Mouse (Mus musculus): ENCODE measurements around the gene Hdac1. TPM values are rescaled to one million over a fixed set of nuclear protein-coding genes. Genes with fewer than 3 reads are reported as not detected.
"Not testable (repeated sequence)": the region's sequence is repeated elsewhere in the genome, so short reads cannot be mapped to it uniquely, and the experiment has no call there.

Hdac1 gene
- polyA plus RNA-seq, 1 experiment from 2014 or later: 234 TPM

DNA sequence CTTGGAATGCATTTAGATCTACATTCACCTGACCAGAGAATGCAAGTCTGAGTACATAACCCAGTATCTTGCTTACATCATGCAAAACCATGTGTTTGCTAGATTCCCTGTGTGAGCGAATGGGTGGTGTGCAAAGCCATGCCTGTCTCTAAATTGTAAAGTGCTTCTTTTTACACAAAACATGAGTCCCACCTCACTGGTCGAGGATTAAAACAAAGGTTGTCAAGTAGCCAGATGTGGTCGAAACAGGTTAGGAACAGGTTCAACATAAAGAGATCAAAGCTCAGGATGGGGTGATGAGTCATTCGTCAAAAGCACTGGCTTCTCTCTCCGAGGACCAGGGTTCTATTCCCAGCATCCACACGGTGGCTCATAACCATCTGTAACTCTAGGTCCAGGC lies 22.6 kb upstream of the Hdac1 start:
- WGBS: 81% methylated on average over 6 of the region's 6 CpGs
- no peak overlapping the region for H3K4me2 ChIP-seq
- no peaks in the 10 kb centered on the region for H3K36me3 ChIP-seq (ENCODE audit: control insufficient read depth, insufficient read depth, low read length)
- no peak overlapping the region for H3K27ac ChIP-seq (ENCODE audit: low read depth, low read length)
- H3K4me1 ChIP-seq (ENCODE audit: control insufficient read depth, insufficient read depth, low read length): no peaks in the 10 kb centered on the region
- no peaks in the 10 kb centered on the region for H3K9me3 ChIP-seq (ENCODE audit: control insufficient read depth, low read length)
- H3K4me3 ChIP-seq (ENCODE audit: low read depth, low read length): no peak overlapping the region
- no peak for DNase-seq (ENCODE audit: low spot score, missing footprints)
- no peak for ATAC-seq (ENCODE audit: low FRiP score)
- no peak overlapping the region for H3K9ac ChIP-seq (ENCODE audit: low read length)
- H3K27me3 ChIP-seq (ENCODE audit: control insufficient read depth, insufficient read depth, low read length): no peaks in the 10 kb centered on the region

DNA sequence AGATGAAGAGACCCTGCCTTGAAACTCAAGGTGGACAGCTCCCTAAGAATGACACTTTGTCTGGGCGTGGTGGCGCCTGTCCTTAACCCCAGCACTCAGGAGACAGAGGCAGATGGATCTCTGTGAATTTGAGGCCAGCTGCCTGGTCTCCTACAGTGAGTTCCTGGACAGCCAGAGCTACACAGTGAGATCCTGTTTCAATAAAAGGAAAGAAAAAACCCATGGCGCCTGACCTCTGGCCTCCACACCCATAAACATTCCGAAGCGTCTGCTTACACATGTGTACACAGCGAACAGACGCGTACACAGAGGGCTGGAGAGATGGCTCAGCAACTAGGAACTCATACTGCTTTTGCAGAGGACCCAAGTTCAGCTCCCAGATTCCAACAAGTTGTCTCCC lies 21.2 kb upstream of the Hdac1 start:
- WGBS: 76% methylated on average over 8 of the region's 8 CpGs
- H3K27ac ChIP-seq (ENCODE audit: low read depth, low read length): no peak overlapping the region
- no peak overlapping the region for H3K4me2 ChIP-seq
- no peak overlapping the region for H3K4me3 ChIP-seq (ENCODE audit: low read depth, low read length)
- H3K9me3 ChIP-seq (ENCODE audit: control insufficient read depth, low read length): no peaks in the 10 kb centered on the region
- no peaks in the 10 kb centered on the region for H3K27me3 ChIP-seq (ENCODE audit: control insufficient read depth, insufficient read depth, low read length)
- H3K9ac ChIP-seq (ENCODE audit: low read length): no peak overlapping the region
- no peaks in the 10 kb centered on the region for H3K4me1 ChIP-seq (ENCODE audit: control insufficient read depth, insufficient read depth, low read length)
- no peak for ATAC-seq (ENCODE audit: low FRiP score)
- no peak for DNase-seq (ENCODE audit: low spot score, missing footprints)
- no peaks in the 10 kb centered on the region for H3K36me3 ChIP-seq (ENCODE audit: control insufficient read depth, insufficient read depth, low read length)

DNA sequence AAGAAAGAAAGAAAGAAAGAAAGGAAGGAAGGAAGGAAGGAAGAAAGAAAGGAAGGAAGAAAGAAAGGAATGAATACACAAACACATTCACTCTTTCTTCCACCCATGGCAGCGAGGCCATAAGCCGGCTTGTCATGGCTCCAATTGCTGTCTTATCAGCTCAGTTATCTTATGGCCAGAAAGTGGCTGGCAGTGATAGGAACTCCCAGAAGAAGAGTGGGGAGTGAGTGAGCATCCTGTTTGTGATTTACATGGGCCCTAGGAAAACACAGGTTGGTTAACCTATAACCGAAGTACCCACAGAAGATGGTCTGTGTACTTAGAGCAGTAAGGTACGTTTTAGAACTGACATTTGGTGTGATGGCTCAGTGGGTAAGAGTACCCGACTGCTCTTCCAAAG lies 18.7 kb upstream of the Hdac1 start:
- H3K27ac ChIP-seq (ENCODE audit: low read depth, low read length): no peak overlapping the region
- H3K4me2 ChIP-seq: no peak overlapping the region
- no peak for ATAC-seq (ENCODE audit: low FRiP score)
- H3K9me3 ChIP-seq (ENCODE audit: control insufficient read depth, low read length): no peaks in the 10 kb centered on the region
- 94% methylated on average over 5 of the region's 5 CpGs for WGBS
- H3K36me3 ChIP-seq (ENCODE audit: control insufficient read depth, insufficient read depth, low read length): no peaks in the 10 kb centered on the region
- H3K27me3 ChIP-seq (ENCODE audit: control insufficient read depth, insufficient read depth, low read length): no peaks in the 10 kb centered on the region; the same call in 1 of the 2 replicates
- no peak overlapping the region for H3K9ac ChIP-seq (ENCODE audit: low read length)
- H3K4me3 ChIP-seq (ENCODE audit: low read depth, low read length): no peak overlapping the region
- peaks cover 3% of the 10 kb centered on the region; the same call in 1 of the 2 replicates for H3K4me1 ChIP-seq (ENCODE audit: control insufficient read depth, insufficient read depth, low read length)
- no peak for DNase-seq (ENCODE audit: low spot score, missing footprints)

DNA sequence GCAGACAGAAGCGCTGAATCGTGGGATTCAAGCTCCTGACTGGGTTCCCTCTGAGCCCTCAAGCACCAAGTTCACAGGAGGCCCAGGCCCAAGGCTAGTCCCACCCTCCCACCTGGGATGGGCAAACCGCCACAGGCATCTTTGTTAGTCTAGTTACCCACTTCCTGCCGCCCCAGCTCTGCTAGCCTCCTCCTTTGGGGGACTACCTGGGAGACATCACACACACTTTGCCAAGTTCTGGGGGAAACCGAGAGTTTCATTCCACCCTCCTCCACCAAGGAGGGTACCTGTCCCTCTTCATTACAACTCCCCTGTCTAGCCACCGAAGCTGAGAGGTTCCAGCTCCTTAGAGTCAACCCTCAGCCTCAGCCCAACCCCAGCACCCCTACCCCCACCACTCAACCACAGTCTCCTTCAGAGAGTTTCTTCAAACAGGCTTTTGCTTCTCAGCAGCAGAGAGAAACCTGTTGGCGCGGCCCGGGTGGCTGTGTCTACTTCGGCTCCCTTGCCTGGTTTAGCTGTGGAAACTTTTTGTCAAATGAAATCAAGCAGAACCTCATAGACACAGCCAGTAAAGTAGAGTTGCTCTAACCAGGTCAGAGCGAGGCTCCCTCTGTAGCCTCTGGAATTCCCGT lies 15.9 kb upstream of the Hdac1 start:
- H3K9me3 ChIP-seq (ENCODE audit: control insufficient read depth, low read length): no peaks in the 10 kb centered on the region
- ATAC-seq (ENCODE audit: low FRiP score): no peak

DNA sequence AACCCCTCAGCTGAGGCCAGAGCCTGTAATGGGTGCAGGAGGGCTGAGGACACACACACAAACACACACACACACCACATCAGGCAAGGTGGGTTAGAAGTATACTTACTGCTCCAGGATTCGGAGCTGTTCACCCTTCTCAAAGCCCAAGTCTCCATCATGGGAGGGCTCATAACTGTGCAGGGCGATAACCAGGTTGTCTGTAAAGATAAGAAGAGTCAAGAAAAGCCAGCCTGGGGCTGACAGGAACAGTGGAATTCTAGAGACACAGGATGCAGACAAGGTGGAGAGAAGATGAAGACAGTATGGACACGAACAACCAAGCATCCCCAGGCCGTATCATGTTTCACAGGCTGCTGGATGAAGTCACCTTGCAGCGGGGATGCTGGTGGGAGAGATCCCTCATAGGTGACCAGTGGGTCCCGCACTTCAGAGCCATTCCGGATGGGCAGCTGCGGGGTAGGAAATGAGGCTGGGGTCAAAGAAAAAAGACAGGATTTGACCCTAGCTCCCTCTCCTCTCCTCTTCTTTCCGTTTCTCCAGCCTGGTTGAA lies 14.8 kb upstream of the Hdac1 start:
- H3K27ac ChIP-seq (ENCODE audit: low read depth, low read length): no peak overlapping the region
- no peaks in the 10 kb centered on the region for H3K9me3 ChIP-seq (ENCODE audit: control insufficient read depth, low read length)
- H3K4me2 ChIP-seq: peak overlapping the region; percentile 85; the same call in 1 of the 2 replicates
- H3K27me3 ChIP-seq (ENCODE audit: control insufficient read depth, insufficient read depth, low read length): peaks cover 2% of the 10 kb centered on the region
- DNase-seq (ENCODE audit: low spot score, missing footprints) (no peak), ATAC-seq (ENCODE audit: low FRiP score) (no peak)
- no peak overlapping the region for H3K4me3 ChIP-seq (ENCODE audit: low read depth, low read length)
- H3K4me1 ChIP-seq (ENCODE audit: control insufficient read depth, insufficient read depth, low read length): peaks cover 10% of the 10 kb centered on the region
- no peak overlapping the region; the same call in 1 of the 2 replicates for H3K9ac ChIP-seq (ENCODE audit: low read length)
- no peaks in the 10 kb centered on the region for H3K36me3 ChIP-seq (ENCODE audit: control insufficient read depth, insufficient read depth, low read length)
- 84% methylated on average over 9 of the region's 9 CpGs for WGBS

More for the DNA sequence above, 15.9 kb upstream of the Hdac1 start:
- peaks cover 10% of the 10 kb centered on the region for H3K4me1 ChIP-seq (ENCODE audit: control insufficient read depth, insufficient read depth, low read length)
- no peak overlapping the region for H3K27ac ChIP-seq (ENCODE audit: low read depth, low read length)
- H3K27me3 ChIP-seq (ENCODE audit: control insufficient read depth, insufficient read depth, low read length): peaks cover 2% of the 10 kb centered on the region
- no peaks in the 10 kb centered on the region for H3K36me3 ChIP-seq (ENCODE audit: control insufficient read depth, insufficient read depth, low read length)
- 84% methylated on average over 12 of the region's 12 CpGs for WGBS
- H3K9ac ChIP-seq (ENCODE audit: low read length): no peak overlapping the region
- H3K4me2 ChIP-seq: no peak overlapping the region
- no peak for DNase-seq (ENCODE audit: low spot score, missing footprints)
- H3K4me3 ChIP-seq (ENCODE audit: low read depth, low read length): no peak overlapping the region

DNA sequence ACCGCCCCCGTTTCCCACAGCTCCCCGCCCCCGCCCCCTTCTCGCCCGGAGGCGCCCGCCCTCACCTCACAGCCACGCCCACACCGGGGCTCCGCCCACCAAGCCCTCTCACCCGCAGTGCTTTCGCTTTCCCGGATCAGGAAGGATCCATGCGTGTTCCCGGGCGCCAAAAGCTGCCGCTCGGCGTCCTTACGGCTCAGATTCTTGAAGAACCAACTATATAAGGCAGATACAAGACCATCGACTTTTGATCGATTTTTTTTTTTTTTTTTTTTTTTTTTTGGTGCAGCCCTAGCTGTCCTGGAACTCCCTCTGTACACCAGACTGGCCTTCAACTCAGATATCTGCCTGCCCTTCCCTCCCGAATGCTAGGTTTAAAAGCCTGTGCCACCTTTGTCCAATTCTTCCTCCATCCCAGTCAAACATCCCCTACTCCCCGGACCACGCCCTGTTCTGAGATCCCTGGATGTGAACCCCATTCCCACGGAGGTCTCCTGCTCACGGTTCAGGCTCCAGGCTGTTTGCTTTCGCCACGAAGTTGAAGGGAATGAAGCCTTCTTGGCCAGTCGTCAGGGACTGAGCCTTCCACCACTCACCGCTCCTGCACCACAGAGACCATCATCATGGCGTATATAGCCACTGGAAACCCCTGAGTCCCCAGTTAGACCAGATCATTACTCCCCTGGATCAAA lies 14.2 kb upstream of the Hdac1 start:
- Histone ChIP-seq H3K4me2 (peak overlapping the region; percentile 85), H3K9me3 (ENCODE audit: control insufficient read depth, low read length) (no peaks in the 10 kb centered on the region), H3K4me3 (ENCODE audit: low read depth, low read length) (peak overlapping the region; percentile 41), H3K36me3 (ENCODE audit: control insufficient read depth, insufficient read depth, low read length) (no peaks in the 10 kb centered on the region), H3K9ac (ENCODE audit: low read length) (peak overlapping the region; percentile 22; the same call in 1 of the 2 replicates), H3K4me1 (ENCODE audit: control insufficient read depth, insufficient read depth, low read length) (peaks cover 10% of the 10 kb centered on the region), H3K27me3 (ENCODE audit: control insufficient read depth, insufficient read depth, low read length) (peaks cover 2% of the 10 kb centered on the region), H3K27ac (ENCODE audit: low read depth, low read length) (no peak overlapping the region)
- peak; percentile 83 for ATAC-seq (ENCODE audit: low FRiP score)
- DNase-seq (ENCODE audit: low spot score, missing footprints): peak; percentile 99
- 9% methylated on average over 32 of the region's 33 CpGs for WGBS

DNA sequence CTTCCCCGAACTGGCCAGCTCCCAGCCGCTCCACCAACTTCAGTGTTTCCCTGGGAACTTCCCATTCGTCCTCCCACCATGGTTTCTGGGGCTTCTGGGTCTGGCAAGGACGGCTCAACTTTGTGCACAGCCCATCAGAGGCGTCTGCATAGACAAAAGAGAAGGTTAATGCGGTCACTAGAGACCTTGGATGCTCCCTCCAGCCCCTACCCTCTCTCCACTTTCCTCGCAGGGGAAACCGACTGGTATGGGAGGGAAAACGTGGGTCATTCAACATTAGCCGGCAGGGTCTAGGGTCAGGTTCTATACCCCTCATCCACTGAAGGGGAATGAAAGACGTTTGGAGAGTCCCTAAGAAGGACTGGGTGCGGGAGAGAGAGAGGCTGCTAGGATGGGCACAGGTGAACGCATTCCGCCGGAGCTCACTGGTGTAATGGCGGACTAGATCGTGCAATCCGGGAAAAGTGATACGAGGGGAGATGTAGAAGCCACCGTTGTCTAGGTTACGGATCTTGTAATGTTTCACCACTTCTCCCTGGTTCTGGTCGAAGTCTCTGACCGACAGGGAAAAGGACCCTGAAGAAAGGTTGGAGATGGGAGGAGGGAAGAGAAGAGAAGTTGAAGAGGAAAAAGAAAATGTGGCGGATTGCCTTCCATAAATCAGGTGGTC lies 13.5 kb upstream of the Hdac1 start:
- H3K27ac ChIP-seq (ENCODE audit: low read depth, low read length): no peak overlapping the region
- H3K4me1 ChIP-seq (ENCODE audit: control insufficient read depth, insufficient read depth, low read length): peaks cover 10% of the 10 kb centered on the region
- under 1% methylated on average over 24 of the region's 24 CpGs for WGBS
- H3K4me2 ChIP-seq: peak overlapping the region; percentile 85
- peak overlapping the region; percentile 60 for H3K9ac ChIP-seq (ENCODE audit: low read length)
- peaks cover 2% of the 10 kb centered on the region for H3K27me3 ChIP-seq (ENCODE audit: control insufficient read depth, insufficient read depth, low read length)
- peak overlapping the region; percentile 41 for H3K4me3 ChIP-seq (ENCODE audit: low read depth, low read length)
- H3K9me3 ChIP-seq (ENCODE audit: control insufficient read depth, low read length): no peaks in the 10 kb centered on the region
- no peaks in the 10 kb centered on the region for H3K36me3 ChIP-seq (ENCODE audit: control insufficient read depth, insufficient read depth, low read length)
- ATAC-seq (ENCODE audit: low FRiP score) (peak; percentile 77), DNase-seq (ENCODE audit: low spot score, missing footprints) (no peak)

DNA sequence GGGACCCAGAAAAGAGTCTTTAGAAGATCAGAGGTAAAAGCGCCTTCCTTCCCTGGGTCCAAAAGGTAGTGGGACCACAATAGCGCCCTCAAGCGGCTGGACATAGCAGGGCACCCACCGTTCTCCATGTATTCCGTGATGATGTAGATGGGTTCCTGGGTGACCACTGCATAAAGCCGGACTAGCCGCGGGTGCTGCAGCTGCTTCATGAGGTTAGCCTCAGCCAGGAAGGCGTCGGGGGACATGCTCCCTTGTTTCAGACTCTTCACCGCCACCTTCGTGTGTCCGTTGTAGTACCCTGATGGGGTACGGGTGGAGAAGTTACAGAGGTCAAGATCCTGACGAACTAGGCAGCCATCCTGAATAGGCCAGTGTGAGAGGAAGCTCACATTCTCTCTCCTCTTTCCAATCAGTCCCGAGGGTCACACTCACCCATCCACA lies 12.9 kb upstream of the Hdac1 start:
- peak; percentile 93 for DNase-seq (ENCODE audit: low spot score, missing footprints)
- Histone ChIP-seq H3K27ac (ENCODE audit: low read depth, low read length) (no peak overlapping the region), H3K9me3 (ENCODE audit: control insufficient read depth, low read length) (no peaks in the 10 kb centered on the region), H3K36me3 (ENCODE audit: control insufficient read depth, insufficient read depth, low read length) (no peaks in the 10 kb centered on the region), H3K4me2 (peak overlapping the region; percentile 85), H3K4me3 (ENCODE audit: low read depth, low read length) (peak overlapping the region; percentile 41), H3K4me1 (ENCODE audit: control insufficient read depth, insufficient read depth, low read length) (peaks cover 10% of the 10 kb centered on the region), H3K9ac (ENCODE audit: low read length) (peak overlapping the region; percentile 60), H3K27me3 (ENCODE audit: control insufficient read depth, insufficient read depth, low read length) (peaks cover 2% of the 10 kb centered on the region)
- ATAC-seq (ENCODE audit: low FRiP score): peak; percentile 44; the same call in 1 of the 2 replicates
- 2% methylated on average over 16 of the region's 16 CpGs for WGBS

DNA sequence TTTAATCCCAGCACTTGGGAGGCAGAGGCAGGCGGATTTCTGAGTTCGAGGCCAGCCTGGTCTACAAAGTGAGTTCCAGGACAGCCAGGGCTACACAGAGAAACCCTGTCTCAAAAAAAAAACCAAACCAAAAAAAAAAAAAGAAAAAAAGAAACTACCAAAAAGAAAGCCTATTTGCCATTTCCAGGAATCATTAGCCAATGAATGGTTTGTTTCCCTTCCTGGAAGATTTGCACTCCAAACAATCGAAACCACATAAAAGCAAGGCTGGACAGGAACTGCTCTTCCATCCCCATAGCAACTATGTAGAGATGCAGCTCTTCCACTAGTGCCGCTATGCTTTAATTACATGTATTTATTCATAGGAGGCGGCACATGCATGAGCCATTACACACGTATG lies 12.0 kb upstream of the Hdac1 start:
- H3K4me2 ChIP-seq; H3K27ac ChIP-seq (ENCODE audit: low read depth, low read length); H3K27me3 ChIP-seq (ENCODE audit: control insufficient read depth, insufficient read depth, low read length); H3K36me3 ChIP-seq (ENCODE audit: control insufficient read depth, insufficient read depth, low read length); DNase-seq (ENCODE audit: low spot score, missing footprints); H3K9ac ChIP-seq (ENCODE audit: low read length); H3K4me1 ChIP-seq (ENCODE audit: control insufficient read depth, insufficient read depth, low read length); H3K4me3 ChIP-seq (ENCODE audit: low read depth, low read length); ATAC-seq (ENCODE audit: low FRiP score); H3K9me3 ChIP-seq (ENCODE audit: control insufficient read depth, low read length): not testable (repeated sequence)
- 85% methylated on average over 6 of the region's 6 CpGs for WGBS

All from midbrain, embryonic 11.5 days (tissue).